Mouse (Mus musculus) liver, embryonic 14.5 days (tissue): Measurements from ENCODE around the gene Akt2. TPM values are rescaled to one million over a fixed set of nuclear protein-coding genes. Genes with fewer than 3 reads are reported as not detected.
A peak's percentile ranks its signal among the peaks of the same experiment; 100 is the strongest.

Experiments
- ATAC-seq: fragments of 200-750 bp; cut with Nextera tagmentation; 2 replicates; pipeline ENCODE4 v1.8.0; 2017; ENCODE audit warnings: moderate number of reproducible peaks, mild to moderate bottlenecking, moderate library complexity; ENCODE audit not compliant: insufficient read depth
- DNase-seq, 3 experiments: peaks; one replicate each; pipeline ENCODE4 v3.0.0-alpha.2; 2012 to 2013; ENCODE audit warnings: low read depth in 3 of 3, low spot score in 3 of 3
- H3K27ac ChIP-seq: fragments of 300-500 bp; sonication (generic); 2 replicates; pipeline ENCODE4 v1.5.1; 2014; ENCODE audit warnings: moderate library complexity, mild to moderate bottlenecking, control low read depth, inconsistent platforms
- H3K27me3 ChIP-seq: fragments of 300-500 bp; sonication (generic); 2 replicates; pipeline ENCODE4 v1.6.1; 2014; ENCODE audit warnings: mild to moderate bottlenecking, low read length, moderate library complexity; ENCODE audit not compliant: control insufficient read depth, insufficient read depth
- H3K36me3 ChIP-seq: fragments of 300-500 bp; sonication (generic); replicated peaks from 2 replicates; pipeline ENCODE4 v1.6.1; 2014; ENCODE audit warnings: low read depth; ENCODE audit not compliant: control insufficient read depth, insufficient read depth
- H3K4me1 ChIP-seq, 2 experiments: fragments of 200-500 bp in 1 of 2; fragments of 300-500 bp in 1 of 2; sonication (generic) in 1 of 2; replicated peaks; 2 replicates each; pipeline ENCODE4 v1.6.1; 2012 to 2014; ENCODE audit warnings: antibody characterized with exemption in 1 of 2, inconsistent platforms in 1 of 2, low read length in 1 of 2; ENCODE audit not compliant: control insufficient read depth in 2 of 2, insufficient read depth in 2 of 2
- H3K4me2 ChIP-seq: fragments of 300-500 bp; sonication (generic); 2 replicates; pipeline ENCODE4 v1.6.1; 2014; ENCODE audit warnings: low read depth, mild to moderate bottlenecking, control low read depth, moderate library complexity
- H3K4me3 ChIP-seq, 2 experiments: fragments of 200-500 bp in 1 of 2; fragments of 300-500 bp in 1 of 2; sonication (generic) in 1 of 2; 2 replicates each; pipeline ENCODE4 v1.5.1; 2012 to 2014; ENCODE audit warnings: low read depth in 2 of 2, low read length in 2 of 2, mild to moderate bottlenecking in 2 of 2, control low read depth in 1 of 2, inconsistent platforms in 1 of 2, moderate library complexity in 1 of 2; ENCODE audit not compliant: insufficient read depth in 1 of 2
- H3K9ac ChIP-seq: fragments of 300-500 bp; sonication (generic); replicated peaks from 2 replicates; pipeline ENCODE4 v1.6.1; 2014; ENCODE audit warnings: mild to moderate bottlenecking, control low read depth, moderate library complexity
- H3K9me3 ChIP-seq: fragments of 300-500 bp; sonication (generic); 2 replicates; pipeline ENCODE4 v1.6.1; 2016; ENCODE audit warnings: low read length, mixed read lengths; ENCODE audit not compliant: control insufficient read depth
- CTCF ChIP-seq: IDR thresholded peaks from 2 replicates; pipeline ENCODE4 v1.5.1; 2016; ENCODE audit warnings: antibody characterized with exemption, low read depth, control low read depth
- EP300 ChIP-seq: IDR thresholded peaks from 2 replicates; pipeline ENCODE4 v1.6.1; 2016; ENCODE audit warnings: antibody characterized with exemption, low read depth
- WGBS: fragments of 180-500 bp; shearing (Covaris S2); extraction: QIAGEN DNeasy Blood & Tissue Kit; methylation state at CpG from one replicate; pipeline ENCODE4 v1.1.7; 2014; ENCODE audit not compliant: insufficient replicate concordance; 5-methylcytosine and 5-hydroxymethylcytosine counted together
- polyA plus RNA-seq, 2 experiments: library from polyadenylated mRNA; depleted of rRNA in 1 of 2; stranded (reverse) in 1 of 2; unstranded in 1 of 2; fragments of >200 nt; fragmentation: Nextera tagmentation in 1 of 2; extraction: Ambion mirVana in 1 of 2; gene quantifications; 2 replicates each; pipeline versions ENCODE4 v1.2.1 to v1.2.3; 2012 to 2014

Akt2 gene
- polyA plus RNA-seq, 2 experiments: 21.5 to 23.2 TPM

- no peak for TF ChIP-seq CTCF
- DNase-seq (no peak), ATAC-seq (no peak)
- Histone ChIP-seq H3K9ac (no peak within 1 kb of the TSS), H3K4me3 (no peak within 1 kb of the TSS), H3K36me3 (no peaks in the 10 kb centered on the region), H3K4me2 (no peak within 1 kb of the TSS), H3K27ac (no peak within 1 kb of the TSS), H3K27me3 (peaks cover 62% of the 10 kb centered on the region), H3K9me3 (no peaks in the 10 kb centered on the region), H3K4me1 (peaks cover 0 to 3% of the 10 kb centered on the region in 2 experiments; a peak in 1 of 4 replicates)
- 6% methylated on average over 60 of the region's 62 CpGs for WGBS
These were observed 62.5 kb downstream of the Akt2 start, which contains the start of gene Ttc9b for GRCm38 (mm10) chr7:27653681-27654437. Gene Ttc9b (plus strand): TSS chr7:27653915.

- peaks cover 62% of the 10 kb centered on the region for H3K27me3 ChIP-seq
- ATAC-seq (no peak), DNase-seq (peak in 2 of 3 experiments; percentile 33 to 36)
- no peak for TF ChIP-seq EP300
- TF ChIP-seq CTCF: peak; percentile 82
- H3K4me3 ChIP-seq: no peak overlapping the region
- H3K36me3 ChIP-seq: no peaks in the 10 kb centered on the region
- no peak overlapping the region for H3K27ac ChIP-seq
- H3K9ac ChIP-seq: no peak overlapping the region
- no peak overlapping the region for H3K4me2 ChIP-seq
- WGBS: 49% methylated on average over 20 of the region's 20 CpGs
- H3K4me1 ChIP-seq: peaks cover 0 to 9% of the 10 kb centered on the region in 2 experiments; a peak in 3 of 4 replicates
- H3K9me3 ChIP-seq: no peaks in the 10 kb centered on the region
These were observed 63.4 kb downstream of the Akt2 start for GRCm38 (mm10) chr7:27654607-27655276.

GRCm38 (mm10) chr7:27655545-27655944 lies 64.2 kb downstream of the Akt2 start:
- H3K9me3 ChIP-seq: no peaks in the 10 kb centered on the region
- H3K27me3 ChIP-seq: peaks cover 62% of the 10 kb centered on the region
- no peak overlapping the region for H3K27ac ChIP-seq
- 43% methylated on average over 11 of the region's 11 CpGs for WGBS
- DNase-seq: no peak
- no peaks in the 10 kb centered on the region for H3K36me3 ChIP-seq
- TF ChIP-seq CTCF: no peak
- TF ChIP-seq EP300: no peak
- no peak for ATAC-seq
- H3K4me2 ChIP-seq: no peak overlapping the region
- no peak overlapping the region for H3K4me3 ChIP-seq
- H3K4me1 ChIP-seq: peaks cover 0 to 9% of the 10 kb centered on the region in 2 experiments; a peak in 3 of 4 replicates
- H3K9ac ChIP-seq: no peak overlapping the region

- no peak for ATAC-seq
- Histone ChIP-seq H3K4me2 (no peak overlapping the region), H3K36me3 (no peaks in the 10 kb centered on the region), H3K4me1 (peaks cover 0 to 9% of the 10 kb centered on the region in 2 experiments; a peak in 3 of 4 replicates), H3K9me3 (no peaks in the 10 kb centered on the region), H3K27ac (no peak overlapping the region), H3K27me3 (peaks cover 62% of the 10 kb centered on the region), H3K4me3 (no peak overlapping the region), H3K9ac (no peak overlapping the region)
- no peak for DNase-seq
- WGBS: 69% methylated on average over 16 of the region's 16 CpGs
- TF ChIP-seq EP300 (no peak), CTCF (no peak)
These were observed 65.2 kb downstream of the Akt2 start for GRCm38 (mm10) chr7:27656600-27656999.

GRCm38 (mm10) chr7:27657824-27658395 lies 66.6 kb downstream of the Akt2 start:
- H3K9ac ChIP-seq: no peak overlapping the region
- DNase-seq (no peak), ATAC-seq (no peak)
- no peak overlapping the region for H3K4me3 ChIP-seq
- no peak for TF ChIP-seq EP300
- TF ChIP-seq CTCF: no peak
- no peak overlapping the region for H3K27ac ChIP-seq
- H3K36me3 ChIP-seq: no peaks in the 10 kb centered on the region
- H3K9me3 ChIP-seq: no peaks in the 10 kb centered on the region
- peaks cover 55% of the 10 kb centered on the region for H3K27me3 ChIP-seq
- no peak overlapping the region for H3K4me2 ChIP-seq
- H3K4me1 ChIP-seq: peaks cover 0 to 9% of the 10 kb centered on the region in 2 experiments; a peak in 3 of 4 replicates
- WGBS: 25% methylated on average over 53 of the region's 53 CpGs
